Mouse (Mus musculus) G1E (cell line): ENCODE results near the gene Camta1.

Experiments
- CTCF ChIP-seq: IDR thresholded peaks from 2 replicates; pipeline ENCODE4 v1.5.1; 2012; ENCODE audit warnings: low read depth, low read length, inconsistent platforms, mixed read lengths
- TAL1 ChIP-seq: conservative IDR thresholded peaks from 2 replicates; pipeline ENCODE4 v1.6.1; 2012; ENCODE audit warnings: low read depth, low read length, inconsistent platforms, mixed read lengths

GRCm38 (mm10) chr4:151454065-151454464 is 407.6 kb downstream of the Camta1 start:
- TF ChIP-seq CTCF (no peak), TAL1 (no peak)
